Mouse (Mus musculus) brain, embryonic 14.5 days (tissue): ENCODE measurements around the gene Cfap77. TPM values are rescaled to one million over a fixed set of nuclear protein-coding genes. Genes with fewer than 3 reads are reported as not detected.

ENCODE experiments used
- DNase-seq: peaks from one replicate; pipeline ENCODE4 v3.0.0-alpha.2; 2011; ENCODE audit warnings: low read depth
- CTCF ChIP-seq: fragments of 200-500 bp; IDR thresholded peaks from 2 replicates; pipeline ENCODE4 v1.5.1; 2012; ENCODE audit warnings: inconsistent platforms, mild to moderate bottlenecking, moderate library complexity, borderline replicate concordance; ENCODE audit not compliant: insufficient read depth, insufficient read length; ENCODE audit errors: extremely low read depth
- POLR2A ChIP-seq: fragments of 200-500 bp; IDR thresholded peaks from 2 replicates; pipeline ENCODE4 v1.6.1; 2012; ENCODE audit warnings: mild to moderate bottlenecking, inconsistent platforms, borderline replicate concordance; ENCODE audit not compliant: poor library complexity, insufficient read depth, insufficient read length, severe bottlenecking; ENCODE audit errors: extremely low read depth
- polyA plus RNA-seq: library from polyadenylated mRNA; depleted of rRNA; stranded (reverse); fragments of >200 nt; gene quantifications from 2 replicates; pipeline ENCODE4 v1.2.3, GENCODE M21; 2012

The Cfap77 gene
- polyA plus RNA-seq, 1 experiment: 1.8 TPM

DNA sequence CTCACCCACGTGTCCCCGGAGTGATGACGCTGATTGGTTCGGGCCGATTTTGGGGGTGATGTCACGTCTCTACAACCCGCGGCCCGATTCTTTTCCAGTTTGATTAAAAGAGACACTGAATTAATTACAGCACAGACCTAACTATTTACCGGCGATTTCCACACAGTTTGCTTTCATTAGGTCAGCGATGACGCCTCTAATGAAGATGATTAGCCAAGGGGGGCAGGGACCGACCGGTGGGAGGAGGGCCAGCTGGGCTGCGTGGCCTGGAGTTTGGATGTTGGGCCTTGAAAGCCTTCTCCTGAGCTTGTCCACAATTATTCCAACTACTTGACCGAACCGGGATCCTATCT, 138.4 kb downstream of the Cfap77 start, which contains the start of gene Barhl1:
Barhl1 (minus strand) TSS at position 156 of the 353 bp plus-strand sequence.
- DNase-seq: peak; percentile 56
- TF ChIP-seq CTCF: no peak
- no peak for TF ChIP-seq POLR2A

- TF ChIP-seq CTCF (no peak), POLR2A (no peak)
- DNase-seq: no peak
Measured at GRCm38 (mm10) chr2:28915768-28916512, 138.9 kb downstream of the Cfap77 start.

- no peak for DNase-seq
- peak; percentile 5; the same call in 1 of the 2 replicates for TF ChIP-seq CTCF
- TF ChIP-seq POLR2A: no peak
Measured at GRCm38 (mm10) chr2:28915104-28915738, 139.6 kb downstream of the Cfap77 start.

- TF ChIP-seq CTCF (no peak), POLR2A (no peak)
- no peak for DNase-seq
Measured at GRCm38 (mm10) chr2:28914121-28914520, 140.7 kb downstream of the Cfap77 start.

DNA sequence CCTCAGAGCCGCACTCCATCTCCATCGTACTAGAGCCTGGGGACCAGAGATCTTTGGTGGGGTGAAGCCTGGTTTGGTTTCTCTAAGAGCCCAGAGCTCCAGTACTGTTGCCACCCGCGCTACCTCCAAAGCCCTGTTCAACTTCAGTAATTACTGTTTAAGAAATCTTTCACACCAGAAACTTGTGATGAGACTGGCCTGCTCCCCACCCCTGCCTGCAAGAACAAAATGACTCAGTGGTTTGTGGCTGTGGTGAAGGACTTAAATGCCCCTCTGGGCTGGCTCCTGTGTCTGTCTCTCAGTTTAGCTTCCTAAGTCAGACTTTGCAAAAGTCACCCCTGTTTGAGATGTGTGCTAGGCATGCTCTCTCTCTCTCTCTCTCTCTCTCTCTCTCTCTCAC, 141.9 kb downstream of the Cfap77 start:
- TF ChIP-seq POLR2A: no peak
- no peak for TF ChIP-seq CTCF

DNA sequence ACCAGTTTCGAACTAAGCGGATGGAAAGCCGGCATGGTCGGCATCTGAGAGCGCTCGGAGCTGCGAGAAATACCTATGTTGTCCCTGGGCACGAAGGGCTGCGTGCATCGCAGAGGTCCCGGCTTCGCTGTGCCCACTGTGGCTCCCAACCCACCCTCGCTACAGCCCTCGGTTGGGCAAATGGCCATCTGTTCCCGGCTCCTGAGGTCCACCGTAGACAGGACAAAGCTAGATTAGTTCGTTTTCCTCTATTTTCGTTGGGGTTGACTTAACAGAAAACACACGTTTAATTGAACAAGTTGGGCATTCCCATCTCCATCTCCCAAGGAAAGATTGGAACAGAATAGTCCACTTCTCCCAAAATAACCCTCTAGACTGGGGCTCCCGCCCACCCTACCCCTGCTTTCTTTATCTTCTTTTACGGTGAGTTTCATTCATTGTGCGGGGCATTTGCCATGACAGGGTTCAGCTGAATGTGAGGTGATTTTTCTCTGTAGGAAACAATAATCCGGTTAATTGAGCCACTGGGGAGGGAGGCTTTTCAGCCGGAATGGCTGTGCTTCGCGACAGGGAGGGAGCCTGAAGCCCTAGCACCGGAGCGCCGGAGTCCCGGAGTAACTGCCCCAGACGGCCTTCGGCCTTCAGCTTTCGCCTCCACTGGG, 142.7 kb downstream of the Cfap77 start:
- TF ChIP-seq POLR2A: no peak
- no peak for DNase-seq

More for the DNA sequence above, 141.9 kb downstream of the Cfap77 start:
- DNase-seq: no peak

DNA sequence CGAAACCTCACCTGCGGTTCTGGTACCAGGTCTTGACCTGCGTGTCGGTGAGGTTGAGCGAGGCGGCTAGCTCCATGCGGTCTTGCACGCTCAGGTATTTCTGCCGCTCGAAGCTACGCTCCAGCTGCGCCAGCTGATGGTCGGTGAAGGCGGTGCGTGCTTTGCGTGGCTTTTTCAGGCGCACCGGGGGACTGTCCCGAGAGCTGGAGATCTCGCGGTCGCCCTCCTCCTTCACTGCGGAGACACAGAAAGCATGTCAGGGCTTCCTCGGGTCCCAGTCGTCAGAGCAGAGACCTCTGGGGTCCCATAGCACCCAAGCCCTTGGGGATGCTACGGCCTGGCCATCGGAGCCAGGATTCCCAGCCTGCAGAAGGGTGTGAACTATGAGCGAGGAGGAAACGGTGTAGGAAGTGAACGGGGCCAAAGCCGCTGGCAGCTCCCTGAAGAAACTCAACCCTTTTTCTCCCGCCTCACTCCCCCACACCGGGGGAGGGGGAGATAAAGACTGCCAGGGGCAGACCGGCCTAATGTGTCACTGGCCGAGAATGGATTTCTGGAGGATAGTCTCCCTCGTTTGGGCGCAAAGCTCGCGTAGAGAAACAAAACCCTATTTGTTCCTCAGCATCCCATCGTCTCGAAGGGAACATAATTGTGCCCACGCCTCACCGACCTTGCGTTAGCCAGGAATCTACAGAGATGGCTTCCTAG, 143.4 kb downstream of the Cfap77 start:
- no peak for TF ChIP-seq CTCF
- TF ChIP-seq POLR2A: no peak
- DNase-seq: no peak

DNA sequence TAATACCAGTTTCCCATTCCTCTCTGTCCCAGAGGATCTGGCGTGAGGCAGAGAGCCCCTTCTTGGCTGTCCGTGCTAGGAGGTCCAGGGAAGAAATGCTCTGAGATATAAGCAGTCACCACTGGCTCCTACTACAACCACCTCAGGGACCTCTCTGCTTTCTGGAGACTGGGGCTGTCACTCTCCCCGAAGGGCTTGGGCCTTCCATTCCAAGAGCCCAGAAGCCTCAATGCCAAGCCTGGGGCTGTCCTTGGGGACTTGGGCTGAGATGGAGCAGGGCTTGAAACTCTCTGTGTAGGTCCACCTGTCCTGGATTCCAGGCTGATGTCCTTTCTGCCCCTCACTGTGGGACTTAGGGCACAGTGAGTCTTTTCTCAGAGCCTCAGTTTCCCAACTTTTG, 144.0 kb downstream of the Cfap77 start:
- TF ChIP-seq POLR2A (no peak), CTCF (no peak)
- DNase-seq: no peak

- DNase-seq: no peak
- TF ChIP-seq POLR2A (no peak), CTCF (no peak)
Measured at GRCm38 (mm10) chr2:28909818-28910710, 144.8 kb downstream of the Cfap77 start.

GRCm38 (mm10) chr2:28909186-28909817, 145.6 kb downstream of the Cfap77 start:
- no peak for TF ChIP-seq POLR2A
- TF ChIP-seq CTCF: no peak
- DNase-seq: no peak
